Mouse (Mus musculus): ENCODE measurements at regions not wholly inside any gene's neighbourhood (a gene's known extent, or its start where the extent isn't known, plus 50 kb on each side); places are given as distances from the start of the nearest gene placed in this dataset.
A peak's percentile ranks its signal among the peaks of the same experiment; 100 is the strongest.

- WGBS, result 28% methylated on average over 18 of the region's 18 CpGs
- peak; percentile 14 to 18 for DNase-seq
- Histone ChIP-seq H3K27me3 (ENCODE audit: control insufficient read depth, insufficient read depth, low read length) (no peaks in the 10 kb centered on the region; the same call in 1 of the 2 replicates), H3K4me1 (ENCODE audit: control insufficient read depth, insufficient read depth, low read length) (no peaks in the 10 kb centered on the region; the same call in 1 of the 2 replicates), H3K4me3 (replicated peaks; ENCODE audit: insufficient read depth, low read depth, low read length) (peak overlapping the region; percentile 29), H3K27ac (ENCODE audit: insufficient read depth, low read length) (no peak overlapping the region)
- TF ChIP-seq POLR2A (IDR thresholded peaks at IDR 0.05; ENCODE audit: borderline replicate concordance, insufficient read depth, low read length) (no peak), CTCF (IDR thresholded peaks at IDR 0.05; ENCODE audit: borderline replicate concordance, insufficient read depth, low read depth, low read length) (no peak)
Measured at GRCm38 (mm10) chr9:68268551-68268950, 385.0 kb upstream of the Rora start.

- Histone ChIP-seq H3K4me1 (ENCODE audit: control insufficient read depth, insufficient read depth, low read length) (no peaks in the 10 kb centered on the region), H3K27me3 (ENCODE audit: control insufficient read depth, insufficient read depth, low read length) (no peaks in the 10 kb centered on the region), H3K4me3 (replicated peaks; ENCODE audit: insufficient read depth, low read depth, low read length) (no peak overlapping the region), H3K27ac (ENCODE audit: insufficient read depth, low read length) (no peak overlapping the region)
- TF ChIP-seq CTCF (IDR thresholded peaks at IDR 0.05; ENCODE audit: borderline replicate concordance, insufficient read depth, low read depth, low read length) (no peak), POLR2A (IDR thresholded peaks at IDR 0.05; ENCODE audit: borderline replicate concordance, insufficient read depth, low read length) (no peak)
- DNase-seq, result no peak
- WGBS, result 68% methylated on average over 7 of the region's 7 CpGs
Measured at GRCm38 (mm10) chr9:68302232-68302925, 351.2 kb upstream of the Rora start.

- WGBS, result 50% methylated on average over 3 of the region's 3 CpGs
- Histone ChIP-seq H3K27me3 (ENCODE audit: control insufficient read depth, insufficient read depth, low read length) (no peaks in the 10 kb centered on the region), H3K27ac (ENCODE audit: insufficient read depth, low read length) (no peak overlapping the region), H3K4me3 (replicated peaks; ENCODE audit: insufficient read depth, low read depth, low read length) (no peak overlapping the region), H3K4me1 (ENCODE audit: control insufficient read depth, insufficient read depth, low read length) (no peaks in the 10 kb centered on the region)
- TF ChIP-seq POLR2A (IDR thresholded peaks at IDR 0.05; ENCODE audit: borderline replicate concordance, insufficient read depth, low read length) (no peak), CTCF (IDR thresholded peaks at IDR 0.05; ENCODE audit: borderline replicate concordance, insufficient read depth, low read depth, low read length) (no peak)
- no peak for DNase-seq
Measured at GRCm38 (mm10) chr9:68330721-68331120, 322.9 kb upstream of the Rora start.

DNA sequence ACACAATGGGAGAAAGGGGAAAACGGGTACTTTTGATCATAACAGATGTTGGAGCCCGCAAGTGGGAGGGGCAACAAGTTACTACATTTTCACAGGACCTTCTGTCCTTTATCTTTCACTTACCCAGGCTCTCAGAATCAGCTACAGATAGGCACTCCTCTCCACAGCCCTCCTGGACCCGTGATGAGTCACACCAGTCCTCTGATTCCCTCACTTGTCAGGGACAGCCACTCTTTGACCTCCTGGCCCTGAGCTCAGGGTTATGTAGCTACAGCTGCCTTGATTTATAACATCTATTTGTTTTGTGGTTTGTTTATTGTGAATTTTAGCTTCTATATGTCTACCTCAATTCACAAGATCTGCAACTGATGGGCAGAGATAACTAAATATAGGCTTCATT lies 312.7 kb upstream of the Rora start:
- no peak for DNase-seq
- 70% methylated on average over 3 of the region's 3 CpGs for WGBS
- H3K4me3 ChIP-seq (replicated peaks; ENCODE audit: insufficient read depth, low read depth, low read length), result no peak overlapping the region
- H3K4me1 ChIP-seq (ENCODE audit: control insufficient read depth, insufficient read depth, low read length), result no peaks in the 10 kb centered on the region
- TF ChIP-seq CTCF (IDR thresholded peaks at IDR 0.05; ENCODE audit: borderline replicate concordance, insufficient read depth, low read depth, low read length) (no peak), POLR2A (IDR thresholded peaks at IDR 0.05; ENCODE audit: borderline replicate concordance, insufficient read depth, low read length) (no peak)
- H3K27ac ChIP-seq (ENCODE audit: insufficient read depth, low read length), result no peak overlapping the region
- no peaks in the 10 kb centered on the region for H3K27me3 ChIP-seq (ENCODE audit: control insufficient read depth, insufficient read depth, low read length)

DNA sequence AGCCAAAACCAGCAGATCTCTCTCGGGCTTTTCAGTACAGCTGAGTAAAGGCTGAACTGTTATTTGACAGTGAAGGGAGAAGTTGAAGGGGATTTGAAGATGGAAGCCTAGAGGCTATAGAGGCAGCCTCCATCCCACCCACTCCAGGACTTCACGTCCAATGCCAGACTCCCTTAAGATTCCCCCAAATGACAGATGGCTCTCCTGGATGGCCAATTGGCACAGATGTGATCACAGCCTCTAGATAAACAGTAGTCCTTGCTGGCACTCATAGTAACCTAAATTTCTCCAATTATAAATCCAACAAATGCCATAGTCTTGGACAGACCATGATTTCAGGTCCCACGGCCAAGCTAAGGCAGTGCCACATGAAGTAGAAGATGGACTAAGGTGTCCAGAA lies 312.1 kb upstream of the Rora start:
- no peak overlapping the region for H3K4me3 ChIP-seq (replicated peaks; ENCODE audit: insufficient read depth, low read depth, low read length)
- TF ChIP-seq CTCF (IDR thresholded peaks at IDR 0.05; ENCODE audit: borderline replicate concordance, insufficient read depth, low read depth, low read length) (no peak), POLR2A (IDR thresholded peaks at IDR 0.05; ENCODE audit: borderline replicate concordance, insufficient read depth, low read length) (no peak)
- WGBS, result 34% methylated on average over 3 of the region's 3 CpGs
- DNase-seq, result peak in 1 of 2 experiments; percentile 35
- H3K27me3 ChIP-seq (ENCODE audit: control insufficient read depth, insufficient read depth, low read length), result no peaks in the 10 kb centered on the region
- no peak overlapping the region for H3K27ac ChIP-seq (ENCODE audit: insufficient read depth, low read length)
- H3K4me1 ChIP-seq (ENCODE audit: control insufficient read depth, insufficient read depth, low read length), result no peaks in the 10 kb centered on the region

DNA sequence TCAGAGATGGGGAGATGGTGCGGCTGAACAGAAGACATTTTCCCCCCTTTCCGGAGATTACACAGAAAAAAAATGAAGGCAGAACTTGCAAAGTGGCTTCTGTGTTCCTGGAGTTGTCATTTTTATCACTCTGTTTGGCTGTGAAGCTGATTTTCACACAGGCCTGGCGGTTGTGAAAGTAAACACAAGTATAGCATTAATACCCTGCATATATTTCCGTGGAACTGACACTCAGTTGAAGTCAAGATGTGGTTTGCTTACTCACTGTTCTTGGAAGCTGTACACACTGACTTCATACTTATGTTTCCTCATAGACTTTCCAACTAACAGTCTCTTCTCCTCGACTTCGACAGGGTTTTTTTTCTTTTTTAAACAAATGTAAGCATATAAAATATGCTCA lies 306.2 kb upstream of the Rora start:
- no peaks in the 10 kb centered on the region for H3K27me3 ChIP-seq (ENCODE audit: control insufficient read depth, insufficient read depth, low read length)
- TF ChIP-seq CTCF (IDR thresholded peaks at IDR 0.05; ENCODE audit: borderline replicate concordance, insufficient read depth, low read depth, low read length) (no peak), POLR2A (IDR thresholded peaks at IDR 0.05; ENCODE audit: borderline replicate concordance, insufficient read depth, low read length) (no peak)
- WGBS, result 93% methylated on average over 6 of the region's 6 CpGs
- no peak overlapping the region for H3K4me3 ChIP-seq (replicated peaks; ENCODE audit: insufficient read depth, low read depth, low read length)
- H3K4me1 ChIP-seq (ENCODE audit: control insufficient read depth, insufficient read depth, low read length), result no peaks in the 10 kb centered on the region
- H3K27ac ChIP-seq (ENCODE audit: insufficient read depth, low read length), result no peak overlapping the region
- no peak for DNase-seq

DNA sequence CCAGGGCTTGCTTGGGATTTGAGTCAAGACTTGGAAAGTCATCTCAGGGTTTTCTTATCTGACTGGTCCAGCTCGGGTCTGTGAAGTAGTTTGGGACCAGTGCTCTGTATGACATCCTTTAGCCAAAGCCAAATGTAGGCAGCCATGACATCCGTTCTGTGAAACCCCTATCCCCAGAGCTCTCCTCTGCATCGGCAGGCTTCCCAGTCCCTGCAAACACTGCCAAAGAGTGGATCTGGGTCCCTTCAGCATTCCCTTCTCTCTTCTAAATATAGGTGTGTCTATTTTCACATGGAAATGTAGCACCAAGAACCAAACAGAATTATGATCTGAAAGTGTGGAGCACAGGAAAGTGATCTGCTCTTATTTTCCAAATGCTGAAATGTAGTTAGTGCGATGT lies 302.1 kb upstream of the Rora start:
- DNase-seq, result no peak
- Histone ChIP-seq H3K27me3 (ENCODE audit: control insufficient read depth, insufficient read depth, low read length) (no peaks in the 10 kb centered on the region), H3K27ac (ENCODE audit: insufficient read depth, low read length) (no peak overlapping the region), H3K4me1 (ENCODE audit: control insufficient read depth, insufficient read depth, low read length) (no peaks in the 10 kb centered on the region), H3K4me3 (replicated peaks; ENCODE audit: insufficient read depth, low read depth, low read length) (no peak overlapping the region)
- no peak for TF ChIP-seq CTCF (IDR thresholded peaks at IDR 0.05; ENCODE audit: borderline replicate concordance, insufficient read depth, low read depth, low read length)
- TF ChIP-seq POLR2A (IDR thresholded peaks at IDR 0.05; ENCODE audit: borderline replicate concordance, insufficient read depth, low read length), result no peak
- WGBS, result 79% methylated on average over 4 of the region's 4 CpGs

- TF ChIP-seq CTCF (IDR thresholded peaks at IDR 0.05; ENCODE audit: borderline replicate concordance, insufficient read depth, low read depth, low read length) (no peak), POLR2A (IDR thresholded peaks at IDR 0.05; ENCODE audit: borderline replicate concordance, insufficient read depth, low read length) (no peak)
- 26% methylated on average over 4 of the region's 4 CpGs for WGBS
- Histone ChIP-seq H3K4me1 (ENCODE audit: control insufficient read depth, insufficient read depth, low read length) (no peaks in the 10 kb centered on the region), H3K4me3 (replicated peaks; ENCODE audit: insufficient read depth, low read depth, low read length) (no peak overlapping the region), H3K27ac (ENCODE audit: insufficient read depth, low read length) (no peak overlapping the region), H3K27me3 (ENCODE audit: control insufficient read depth, insufficient read depth, low read length) (no peaks in the 10 kb centered on the region)
- no peak for DNase-seq
Measured at GRCm38 (mm10) chr9:68354470-68354869, 299.1 kb upstream of the Rora start.
